Mouse (Mus musculus) T-cell, adult 2 months (primary cell): ENCODE results near the gene Adamts15.

Experiments
- DNase-seq: peaks from one replicate; pipeline ENCODE4 v3.0.0; 2022; ENCODE audit warnings: low spot score

Adamts15 gene

GRCm38 (mm10) chr9:30879947-30880273, 42.3 kb downstream of the Adamts15 start:
- DNase-seq, result no peak

GRCm38 (mm10) chr9:30879248-30879946, 42.9 kb downstream of the Adamts15 start:
- DNase-seq, result no peak

- DNase-seq, result no peak
Observed at GRCm38 (mm10) chr9:30876552-30876951, 45.7 kb downstream of the Adamts15 start.

GRCm38 (mm10) chr9:30855837-30856236, 66.4 kb downstream of the Adamts15 start:
- DNase-seq, result no peak

- DNase-seq, result no peak
Observed at GRCm38 (mm10) chr9:30851841-30852240, 70.4 kb downstream of the Adamts15 start.

GRCm38 (mm10) chr9:30849951-30850350, 72.3 kb downstream of the Adamts15 start:
- DNase-seq, result no peak

- DNase-seq, result no peak
Observed at GRCm38 (mm10) chr9:30849444-30849843, 72.8 kb downstream of the Adamts15 start.
